ENCODE assay signal across 8 mouse cellular contexts in the genomic region with DNA sequence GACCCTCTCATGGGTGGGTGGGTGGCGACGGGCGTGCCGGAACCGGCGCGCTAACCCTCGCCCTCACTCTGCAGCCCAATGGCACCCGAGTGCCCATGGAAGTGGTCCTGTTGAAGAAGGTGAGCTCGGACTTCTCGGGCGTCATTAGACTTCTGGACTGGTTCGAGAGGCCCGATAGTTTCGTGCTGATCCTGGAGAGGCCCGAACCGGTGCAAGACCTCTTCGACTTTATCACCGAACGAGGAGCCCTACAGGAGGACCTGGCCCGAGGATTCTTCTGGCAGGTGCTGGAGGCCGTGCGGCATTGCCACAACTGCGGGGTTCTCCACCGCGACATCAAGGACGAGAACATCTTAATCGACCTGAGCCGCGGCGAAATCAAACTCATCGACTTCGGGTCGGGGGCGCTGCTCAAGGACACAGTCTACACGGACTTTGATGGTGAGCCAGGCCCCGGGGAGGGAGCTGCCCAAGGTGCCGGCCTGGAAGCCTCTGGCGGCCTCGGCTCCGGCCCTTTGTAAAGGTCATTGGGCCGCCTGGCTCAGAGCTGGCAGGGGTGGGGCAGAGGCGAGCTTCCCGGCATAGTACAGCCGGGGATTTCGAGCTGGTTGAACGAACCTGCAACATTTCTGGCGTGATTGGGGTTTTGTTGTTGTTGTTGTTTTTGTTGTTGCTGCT. TPM values are rescaled to one million over a fixed set of nuclear protein-coding genes. Genes with fewer than 3 reads are reported as not detected.
DNase-seq lines count a peak whose midpoint lies in the region; ATAC-seq and TF ChIP-seq lines count a peak whose summit lies in the region.

No protein-coding gene starts in this region.

- H3K36me3 ChIP-seq in E14TG2a.4 (ENCODE audit: insufficient read depth, low read length), result peaks cover 52% of the 10 kb centered on the region
- peaks cover 14% of the 10 kb centered on the region for H3K36me3 ChIP-seq in embryonic facial prominence, embryonic 13.5 days
- H3K36me3 ChIP-seq in heart, embryonic 12.5 days, result peaks cover 25% of the 10 kb centered on the region
- peaks cover 19% of the 10 kb centered on the region for H3K36me3 ChIP-seq in kidney, embryonic 15.5 days

- no peaks in the 10 kb centered on the region for H3K9me3 ChIP-seq in E14TG2a.4 (ENCODE audit: low read length)
- H3K9me3 ChIP-seq in embryonic facial prominence, embryonic 13.5 days, result no peaks in the 10 kb centered on the region
- H3K9me3 ChIP-seq in heart, embryonic 12.5 days (replicated peaks), result no peaks in the 10 kb centered on the region
- H3K9me3 ChIP-seq in kidney, embryonic 15.5 days (replicated peaks), result no peaks in the 10 kb centered on the region

- H3K9ac ChIP-seq in embryonic facial prominence, embryonic 13.5 days, result peak overlapping the region; percentile 94
- H3K9ac ChIP-seq in heart, embryonic 12.5 days, result peak overlapping the region; percentile 94
- H3K9ac ChIP-seq in kidney, embryonic 15.5 days, result peak overlapping the region; percentile 80

- H3K4me2 ChIP-seq in embryonic facial prominence, embryonic 13.5 days, result peak overlapping the region; percentile 78
- H3K4me2 ChIP-seq in heart, embryonic 12.5 days, result peak overlapping the region; percentile 95
- H3K4me2 ChIP-seq in kidney, embryonic 15.5 days, result peak overlapping the region; percentile 91

- H3K4me3 ChIP-seq in E14TG2a.4 (replicated peaks; ENCODE audit: low read length), result peak overlapping the region; percentile 96
- H3K4me3 ChIP-seq in embryonic facial prominence, embryonic 13.5 days, result peak overlapping the region; percentile 91
- peak overlapping the region; percentile 85 for H3K4me3 ChIP-seq in heart, embryonic 12.5 days
- H3K4me3 ChIP-seq in kidney, embryonic 15.5 days (replicated peaks), result peak overlapping the region; percentile 70

- H3K27ac ChIP-seq in embryonic facial prominence, embryonic 13.5 days, result peak overlapping the region; percentile 96
- H3K27ac ChIP-seq in heart, embryonic 12.5 days (ENCODE audit: poor library complexity, severe bottlenecking), result peak overlapping the region; percentile 93
- peak overlapping the region; percentile 92 for H3K27ac ChIP-seq in kidney, embryonic 15.5 days

- no peak for TF ChIP-seq CTCF in E14TG2a.4 (conservative IDR thresholded peaks at IDR 0.05; ENCODE audit: low read length)

- H3K4me1 ChIP-seq in E14TG2a.4 (replicated peaks; ENCODE audit: low read depth, low read length), result peaks cover 61% of the 10 kb centered on the region
- H3K4me1 ChIP-seq in embryonic facial prominence, embryonic 13.5 days, result peaks cover 27% of the 10 kb centered on the region
- H3K4me1 ChIP-seq in heart, embryonic 12.5 days (replicated peaks), result peaks cover 24% of the 10 kb centered on the region
- H3K4me1 ChIP-seq in kidney, embryonic 15.5 days, result peaks cover 32% of the 10 kb centered on the region

- H3K27me3 ChIP-seq in E14TG2a.4 (ENCODE audit: insufficient read depth, low read length), result no peaks in the 10 kb centered on the region
- no peaks in the 10 kb centered on the region for H3K27me3 ChIP-seq in embryonic facial prominence, embryonic 13.5 days
- no peaks in the 10 kb centered on the region for H3K27me3 ChIP-seq in heart, embryonic 12.5 days (replicated peaks)
- H3K27me3 ChIP-seq in kidney, embryonic 15.5 days, result no peaks in the 10 kb centered on the region

- ATAC-seq in embryonic facial prominence, embryonic 13.5 days (ENCODE audit: insufficient number of reproducible peaks, insufficient read depth, low FRiP score, low TSS enrichment, low read depth), result no peak
- no peak for ATAC-seq in heart, embryonic 12.5 days (ENCODE audit: insufficient number of reproducible peaks, low FRiP score)
- no peak for ATAC-seq in kidney, embryonic 15.5 days (replicated peaks; ENCODE audit: low FRiP score)

- peak; percentile 74 for DNase-seq in adrenal gland, adult 8-10 months
- DNase-seq in lung, adult 18-20 months, result peak; percentile 73 to 78
- peak; percentile 57 for DNase-seq in ovary, adult 18-20 months (ENCODE audit: low spot score)
- DNase-seq in urinary bladder, postnatal 36 days (ENCODE audit: low spot score in 2 of 2), result peak; percentile 59 to 62

- under 1% methylated on average over 48 of the region's 48 CpGs for WGBS in embryonic facial prominence, embryonic 13.5 days
- WGBS in heart, embryonic 12.5 days, result under 1% methylated on average over 48 of the region's 48 CpGs
- WGBS in kidney, embryonic 15.5 days, result under 1% methylated on average over 48 of the region's 48 CpGs

RNA-seq across cellular contexts. Expression of gene Pim1, which starts 1.2 kb away (rescaled TPM):
- total RNA-seq in adrenal gland, adult 8-10 months (2022), result 100 to 1,000 TPM in 1 of 4 experiments, 10 to 100 TPM in 3; 55.1 to 168 (median 83.0) TPM
- polyA plus RNA-seq in embryonic facial prominence, embryonic 13.5 days (2015; fragmentation: Nextera tagmentation; extraction: Ambion mirVana), result 16.1 and 17.4 TPM in 2 replicates
- polyA plus RNA-seq in heart, embryonic 12.5 days (2016; fragmentation: Nextera tagmentation; extraction: Ambion mirVana), result 25.1 and 27.0 TPM in 2 replicates
- polyA plus RNA-seq in kidney, embryonic 15.5 days (2015; fragmentation: Nextera tagmentation; extraction: Ambion mirVana), result 17.8 and 17.9 TPM in 2 replicates

RNA-seq across cellular contexts. Expression of gene Gm17657, which starts 57.7 kb away (rescaled TPM):
- total RNA-seq in adrenal gland, adult 8-10 months (2022), result not detected
- polyA plus RNA-seq in embryonic facial prominence, embryonic 13.5 days (2015; fragmentation: Nextera tagmentation; extraction: Ambion mirVana), result not detected in 2 replicates
- not detected in 2 replicates for polyA plus RNA-seq in heart, embryonic 12.5 days (2016; fragmentation: Nextera tagmentation; extraction: Ambion mirVana)
- polyA plus RNA-seq in kidney, embryonic 15.5 days (2015; fragmentation: Nextera tagmentation; extraction: Ambion mirVana), result not detected in 2 replicates

RNA-seq across cellular contexts. Expression of gene Tbc1d22b, which starts 57.9 kb away (rescaled TPM):
- 10 to 100 TPM; 23.9 to 40.4 (median 32.0) TPM for total RNA-seq in adrenal gland, adult 8-10 months (2022)
- polyA plus RNA-seq in embryonic facial prominence, embryonic 13.5 days (2015; fragmentation: Nextera tagmentation; extraction: Ambion mirVana), result 14.8 and 16.4 TPM in 2 replicates
- 13.8 and 14.9 TPM in 2 replicates for polyA plus RNA-seq in heart, embryonic 12.5 days (2016; fragmentation: Nextera tagmentation; extraction: Ambion mirVana)
- 16.7 and 19.3 TPM in 2 replicates for polyA plus RNA-seq in kidney, embryonic 15.5 days (2015; fragmentation: Nextera tagmentation; extraction: Ambion mirVana)
